In genomic region chr17:45115386-45115785, GRCm38 (mm10) we compare ENCODE assay signal across 24 mouse cellular contexts.
DNase-seq lines count a peak whose midpoint lies in the region; ATAC-seq and TF ChIP-seq lines count a peak whose summit lies in the region.
"Had no signal": no experiment of that assay in that cellular context is flagged by ENCODE, and none has a peak within 500 bp of the region (broad histone marks: within the 10 kb centered on the region; RNA-seq: fewer than 3 reads in every experiment).

No protein-coding gene starts in this region.

- no peaks in the 10 kb centered on the region for H3K36me3 ChIP-seq in liver, embryonic 11.5 days (ENCODE audit: control insufficient read depth, insufficient read depth, low read length)
- no peaks in the 10 kb centered on the region for H3K36me3 ChIP-seq in liver, embryonic 12.5 days
- no peaks in the 10 kb centered on the region for H3K36me3 ChIP-seq in lung, postnatal 0 days (ENCODE audit: insufficient read depth, low read length)
- H3K36me3 ChIP-seq: embryonic facial prominence, embryonic 12.5 days; embryonic facial prominence, embryonic 15.5 days; forebrain, embryonic 12.5 days; forebrain, embryonic 15.5 days; heart, embryonic 13.5 days had no signal

- DNase-seq in liver, embryonic 11.5 days (ENCODE audit: low spot score) = peak; percentile 4
- peak; percentile 53 for DNase-seq in lung, postnatal 0 days (ENCODE audit: low spot score)
- DNase-seq in lung, postnatal 25 days (ENCODE audit: low spot score) = no peak
- DNase-seq: adrenal gland, postnatal 10 days; adrenal gland, postnatal 36 days; cerebellum, adult 18-20 months; cerebellum, adult 9-10 months; cerebellum, postnatal 14 days; gastrocnemius, postnatal 25 days; heart, adult 18-20 months; heart, postnatal 14 days; heart, postnatal 4 days had no signal

- 0 out of 2 replicates have a peak, but pooled peaks have one; percentile 46 for TF ChIP-seq EP300 in lung, postnatal 0 days (IDR thresholded peaks at IDR 0.05)

- ATAC-seq in liver, embryonic 11.5 days (replicated peaks; ENCODE audit: low FRiP score) = no peak
- ATAC-seq in liver, embryonic 12.5 days = no peak
- ATAC-seq in lung, postnatal 0 days = no peak
- ATAC-seq in common myeloid progenitor, adult 5-6 weeks (replicated peaks; ENCODE audit: low read depth, poor library complexity, severe bottlenecking) = peak; percentile 45
- no peak for ATAC-seq in erythroid progenitor cell, adult 5-6 weeks (replicated peaks; ENCODE audit: low FRiP score, poor library complexity, severe bottlenecking)
- ATAC-seq: activated CD4-positive, CD25-positive, alpha-beta regulatory T cell, adult 4 months; forebrain, embryonic 15.5 days; hindbrain, postnatal 0 days; inflammation-experienced regulatory T-cells, adult 6 months had no signal

- H3K4me2 ChIP-seq in liver, embryonic 11.5 days = no peak overlapping the region
- H3K4me2 ChIP-seq in liver, embryonic 12.5 days = no peak overlapping the region
- H3K4me2 ChIP-seq in lung, postnatal 0 days (replicated peaks; ENCODE audit: low read depth, low read length) = no peak overlapping the region
- H3K4me2 ChIP-seq: embryonic facial prominence, embryonic 12.5 days; embryonic facial prominence, embryonic 15.5 days; forebrain, embryonic 12.5 days; forebrain, embryonic 15.5 days; heart, embryonic 13.5 days; hindbrain, embryonic 14.5 days had no signal

- H3K9me3 ChIP-seq in liver, embryonic 11.5 days (ENCODE audit: control insufficient read depth, low read length) = no peaks in the 10 kb centered on the region
- no peaks in the 10 kb centered on the region for H3K9me3 ChIP-seq in liver, embryonic 12.5 days (replicated peaks)
- no peaks in the 10 kb centered on the region for H3K9me3 ChIP-seq in lung, postnatal 0 days (ENCODE audit: low read length)
- H3K9me3 ChIP-seq: embryonic facial prominence, embryonic 12.5 days; embryonic facial prominence, embryonic 15.5 days; forebrain, embryonic 12.5 days; forebrain, embryonic 15.5 days; heart, embryonic 13.5 days had no signal

- no peak overlapping the region for H3K4me3 ChIP-seq in liver, embryonic 11.5 days (ENCODE audit: low read depth, low read length)
- no peak overlapping the region for H3K4me3 ChIP-seq in liver, embryonic 12.5 days
- H3K4me3 ChIP-seq in lung, postnatal 0 days (ENCODE audit: low read depth, low read length) = no peak overlapping the region
- H3K4me3 ChIP-seq: embryonic facial prominence, embryonic 12.5 days; embryonic facial prominence, embryonic 15.5 days; forebrain, embryonic 12.5 days; forebrain, embryonic 15.5 days; heart, embryonic 13.5 days had no signal

- H3K9ac ChIP-seq in liver, embryonic 11.5 days (ENCODE audit: low read depth, low read length) = no peak overlapping the region
- no peak overlapping the region for H3K9ac ChIP-seq in liver, embryonic 12.5 days
- H3K9ac ChIP-seq in lung, postnatal 0 days (replicated peaks; ENCODE audit: low read depth) = no peak overlapping the region
- H3K9ac ChIP-seq: embryonic facial prominence, embryonic 12.5 days; embryonic facial prominence, embryonic 15.5 days; forebrain, embryonic 12.5 days; forebrain, embryonic 15.5 days; heart, embryonic 13.5 days; hindbrain, embryonic 14.5 days had no signal

- no peaks in the 10 kb centered on the region for H3K27me3 ChIP-seq in liver, embryonic 11.5 days (replicated peaks; ENCODE audit: control insufficient read depth, insufficient read depth, low read length)
- H3K27me3 ChIP-seq in liver, embryonic 12.5 days (replicated peaks) = no peaks in the 10 kb centered on the region
- no peaks in the 10 kb centered on the region for H3K27me3 ChIP-seq in lung, postnatal 0 days (replicated peaks; ENCODE audit: insufficient read depth, low read length)
- H3K27me3 ChIP-seq: embryonic facial prominence, embryonic 12.5 days; embryonic facial prominence, embryonic 15.5 days; forebrain, embryonic 12.5 days; forebrain, embryonic 15.5 days; heart, embryonic 13.5 days had no signal

- 34% methylated on average over 3 of the region's 3 CpGs for WGBS in liver, embryonic 11.5 days
- 19% methylated on average over 3 of the region's 3 CpGs for WGBS in liver, embryonic 12.5 days (ENCODE audit: insufficient replicate concordance)
- 40% methylated on average over 3 of the region's 3 CpGs for WGBS in lung, postnatal 0 days

- no peak overlapping the region for H3K27ac ChIP-seq in liver, embryonic 11.5 days (ENCODE audit: low read depth, low read length)
- H3K27ac ChIP-seq in liver, embryonic 12.5 days = no peak overlapping the region
- H3K27ac ChIP-seq in lung, postnatal 0 days (ENCODE audit: low read length) = no peak overlapping the region
- H3K27ac ChIP-seq: embryonic facial prominence, embryonic 12.5 days; embryonic facial prominence, embryonic 15.5 days; forebrain, embryonic 12.5 days; forebrain, embryonic 15.5 days; heart, embryonic 13.5 days; hindbrain, embryonic 14.5 days; hindbrain, postnatal 0 days had no signal

- no peaks in the 10 kb centered on the region for H3K4me1 ChIP-seq in liver, embryonic 11.5 days (replicated peaks; ENCODE audit: control insufficient read depth, insufficient read depth, low read length)
- H3K4me1 ChIP-seq in liver, embryonic 12.5 days = no peaks in the 10 kb centered on the region
- no peaks in the 10 kb centered on the region for H3K4me1 ChIP-seq in lung, postnatal 0 days (ENCODE audit: insufficient read depth, low read depth, low read length)

- TF ChIP-seq CTCF in lung, postnatal 0 days (IDR thresholded peaks at IDR 0.05) = no peak
